Mouse (Mus musculus) kidney, adult 2 months (tissue): ENCODE measurements at regions not wholly inside any gene's neighbourhood (a gene's known extent, or its start where the extent isn't known, plus 50 kb on each side); places are given as distances from the start of the nearest gene placed in this dataset.

ENCODE experiments used
- DNase-seq: peaks from one replicate; pipeline ENCODE4 v3.0.0; 2021
- H3K27ac ChIP-seq: fragments of 200-500 bp; 2 replicates; pipeline ENCODE4 v1.5.1; 2012; ENCODE audit warnings: low read depth, low read length, control low read depth, inconsistent platforms; ENCODE audit not compliant: insufficient read depth
- H3K27me3 ChIP-seq: fragments of 200-500 bp; replicated peaks from 2 replicates; pipeline ENCODE4 v1.6.1; 2012; ENCODE audit warnings: mild to moderate bottlenecking, moderate library complexity, low read length, inconsistent platforms; ENCODE audit not compliant: control insufficient read depth, insufficient read depth
- H3K36me3 ChIP-seq: fragments of 200-500 bp; 2 replicates; pipeline ENCODE4 v1.6.1; 2012; ENCODE audit warnings: mild to moderate bottlenecking, moderate library complexity, low read length, inconsistent platforms; ENCODE audit not compliant: control insufficient read depth, insufficient read depth
- H3K4me1 ChIP-seq: fragments of 200-500 bp; 2 replicates; pipeline ENCODE4 v1.6.1; 2011; ENCODE audit warnings: low read length; ENCODE audit not compliant: control insufficient read depth, insufficient read depth
- H3K4me3 ChIP-seq: fragments of 200-500 bp; 2 replicates; pipeline ENCODE4 v1.5.1; 2011; ENCODE audit warnings: mild to moderate bottlenecking, low read depth, low read length, control low read depth; ENCODE audit not compliant: insufficient read depth
- CTCF ChIP-seq: fragments of 200-500 bp; conservative IDR thresholded peaks from 2 replicates; pipeline ENCODE4 v1.5.1; 2011; ENCODE audit warnings: low read depth, mild to moderate bottlenecking, control low read depth, low read length, moderate library complexity, mixed read lengths; ENCODE audit not compliant: insufficient read depth, insufficient read length
- POLR2A ChIP-seq: fragments of 200-500 bp; IDR thresholded peaks from one replicate; pipeline ENCODE4 v1.6.1; 2011; ENCODE audit warnings: low read depth, low read length, control low read depth
- WGBS: fragments of 180-500 bp; shearing (Covaris S2); methylation state at CpG from one replicate; pipeline ENCODE4 v1.1.7; 2018; 5-methylcytosine and 5-hydroxymethylcytosine counted together

- no peak for DNase-seq
- H3K4me1 ChIP-seq, result no peaks in the 10 kb centered on the region
- no peak for TF ChIP-seq CTCF
- no peak for TF ChIP-seq POLR2A
- no peak overlapping the region for H3K4me3 ChIP-seq
- WGBS, result 93% methylated on average over 5 of the region's 5 CpGs
- H3K27me3 ChIP-seq, result no peaks in the 10 kb centered on the region
- no peak overlapping the region for H3K27ac ChIP-seq
- no peaks in the 10 kb centered on the region for H3K36me3 ChIP-seq
Measured at GRCm38 (mm10) chr13:38714838-38715237, 56.0 kb upstream of the Eef1e1 start.
